Mouse (Mus musculus): ENCODE measurements around the gene Prrxl1.

Gene Prrxl1

GRCm38 (mm10) chr14:32599290-32600041 lies at the start of gene Prrxl1:
Prrxl1 (plus strand) TSS chr14:32599407.
- no peak for DNase-seq (ENCODE audit: low read depth, low spot score)

GRCm38 (mm10) chr14:32551854-32552253 lies 47.4 kb upstream of the Prrxl1 start:
- no peak for DNase-seq (ENCODE audit: low read depth, low spot score)

- no peak for DNase-seq (ENCODE audit: low read depth, low spot score)
These were observed 45.9 kb upstream of the Prrxl1 start for GRCm38 (mm10) chr14:32553198-32553903.

- DNase-seq (ENCODE audit: low read depth, low spot score): no peak
These were observed 44.2 kb upstream of the Prrxl1 start for GRCm38 (mm10) chr14:32554860-32555526.

GRCm38 (mm10) chr14:32561428-32561827 lies 37.8 kb upstream of the Prrxl1 start:
- no peak for DNase-seq (ENCODE audit: low read depth, low spot score)

GRCm38 (mm10) chr14:32563661-32564060 lies 35.5 kb upstream of the Prrxl1 start:
- no peak for DNase-seq (ENCODE audit: low read depth, low spot score)

- no peak for DNase-seq (ENCODE audit: low read depth, low spot score)
These were observed 26.7 kb upstream of the Prrxl1 start for GRCm38 (mm10) chr14:32572519-32572918.

- DNase-seq (ENCODE audit: low read depth, low spot score): no peak
These were observed 20.8 kb upstream of the Prrxl1 start for GRCm38 (mm10) chr14:32578420-32578819.

- no peak for DNase-seq (ENCODE audit: low read depth, low spot score)
These were observed 15.5 kb upstream of the Prrxl1 start for GRCm38 (mm10) chr14:32583696-32584095.

GRCm38 (mm10) chr14:32587013-32587784 lies 12.0 kb upstream of the Prrxl1 start:
- DNase-seq (ENCODE audit: low read depth, low spot score): peak; percentile 54

- no peak for DNase-seq (ENCODE audit: low read depth, low spot score)
These were observed 8.8 kb upstream of the Prrxl1 start for GRCm38 (mm10) chr14:32590377-32590776.

GRCm38 (mm10) chr14:32597232-32598231 lies 1.7 kb upstream of the Prrxl1 start:
- DNase-seq (ENCODE audit: low read depth, low spot score): peak; percentile 53

- DNase-seq (ENCODE audit: low read depth, low spot score): no peak
These were observed 579 bp upstream of the Prrxl1 start for GRCm38 (mm10) chr14:32598437-32599219.

- no peak for DNase-seq (ENCODE audit: low read depth, low spot score)
These were observed 903 bp downstream of the Prrxl1 start for GRCm38 (mm10) chr14:32600110-32600509.

- no peak for DNase-seq (ENCODE audit: low read depth, low spot score)
These were observed 6.3 kb downstream of the Prrxl1 start for GRCm38 (mm10) chr14:32605508-32605907.

GRCm38 (mm10) chr14:32606316-32606715 lies 7.1 kb downstream of the Prrxl1 start:
- no peak for DNase-seq (ENCODE audit: low read depth, low spot score)

GRCm38 (mm10) chr14:32609392-32609791 lies 10.2 kb downstream of the Prrxl1 start:
- no peak for DNase-seq (ENCODE audit: low read depth, low spot score)

- no peak for DNase-seq (ENCODE audit: low read depth, low spot score)
These were observed 18.0 kb downstream of the Prrxl1 start for GRCm38 (mm10) chr14:32617253-32617652.

- DNase-seq (ENCODE audit: low read depth, low spot score): no peak
These were observed 25.0 kb downstream of the Prrxl1 start for GRCm38 (mm10) chr14:32624245-32624644.

GRCm38 (mm10) chr14:32624811-32625210 lies 25.6 kb downstream of the Prrxl1 start:
- DNase-seq (ENCODE audit: low read depth, low spot score): no peak
